Mouse (Mus musculus) adrenal gland, postnatal 4 days (tissue): ENCODE data around the gene Xirp1. TPM values are rescaled to one million over a fixed set of nuclear protein-coding genes. Genes with fewer than 3 reads are reported as not detected.
A peak's percentile ranks its signal among the peaks of the same experiment; 100 is the strongest.

Experiments
- DNase-seq, 2 experiments: peaks; one replicate each; pipeline ENCODE4 v3.0.0; 2021 to 2022; ENCODE audit warnings: low spot score in 2 of 2, mixed read lengths in 2 of 2
- total RNA-seq, 2 experiments: library from RNA; stranded (reverse); gene quantifications; 2 replicates each; pipeline ENCODE4 v1.2.3; 2021

Gene Xirp1
- total RNA-seq, 2 experiments from 2014 or later = 2.2 to 5.6 TPM

GRCm38 (mm10) chr9:119993092-119993844 lies 30.1 kb downstream of the Xirp1 start:
- no peak for DNase-seq

GRCm38 (mm10) chr9:119991310-119991709 lies 32.1 kb downstream of the Xirp1 start:
- no peak for DNase-seq

DNA sequence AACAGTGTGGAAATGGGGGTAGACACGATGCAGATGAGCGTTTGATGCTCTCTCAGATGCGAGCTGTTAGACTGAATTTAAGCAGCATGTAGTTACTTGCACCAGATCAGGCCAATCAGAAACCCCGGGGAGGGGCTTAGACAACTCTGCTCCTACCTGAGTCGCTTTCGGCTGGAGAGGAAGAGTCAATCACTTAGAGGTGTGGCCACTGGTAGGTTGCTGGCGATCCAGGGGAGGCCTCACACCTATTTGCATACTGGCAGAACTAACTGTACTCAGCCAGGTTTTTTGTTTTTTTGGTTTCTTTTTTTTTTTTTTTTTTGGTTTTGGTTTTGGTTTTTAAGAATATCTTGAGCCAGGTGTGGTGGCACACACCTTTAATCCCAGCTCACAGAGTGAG lies 35.1 kb downstream of the Xirp1 start:
- DNase-seq = no peak

GRCm38 (mm10) chr9:119985881-119986574 lies 37.4 kb downstream of the Xirp1 start:
- DNase-seq = no peak

DNA sequence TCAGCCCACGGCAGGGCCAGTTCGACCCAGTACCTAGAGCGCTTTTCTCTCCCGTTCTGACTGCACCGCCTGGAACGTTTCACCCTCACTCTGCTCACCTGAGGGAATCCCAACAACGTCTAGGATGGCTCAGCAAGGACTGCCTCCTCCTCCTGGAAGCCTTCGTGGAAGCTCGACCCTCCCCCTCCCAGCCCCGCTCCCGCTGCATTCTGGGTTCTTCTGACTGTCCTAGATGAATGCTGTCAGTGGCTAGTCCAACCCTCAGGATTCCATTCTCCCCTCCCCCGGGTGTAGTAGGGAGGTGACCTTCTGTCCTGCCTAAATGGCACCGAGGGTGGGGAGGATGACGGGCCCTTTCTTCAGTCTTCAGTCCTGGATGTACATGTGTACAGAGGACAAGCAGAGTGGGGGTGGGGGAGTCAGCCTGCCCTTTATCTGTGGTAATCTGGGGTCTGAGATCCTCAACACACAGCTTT lies 38.8 kb downstream of the Xirp1 start, which contains the start of gene Csrnp1:
Gene Csrnp1 (minus strand): TSS at position 123 of the 476 bp plus-strand sequence.
- DNase-seq = no peak

DNA sequence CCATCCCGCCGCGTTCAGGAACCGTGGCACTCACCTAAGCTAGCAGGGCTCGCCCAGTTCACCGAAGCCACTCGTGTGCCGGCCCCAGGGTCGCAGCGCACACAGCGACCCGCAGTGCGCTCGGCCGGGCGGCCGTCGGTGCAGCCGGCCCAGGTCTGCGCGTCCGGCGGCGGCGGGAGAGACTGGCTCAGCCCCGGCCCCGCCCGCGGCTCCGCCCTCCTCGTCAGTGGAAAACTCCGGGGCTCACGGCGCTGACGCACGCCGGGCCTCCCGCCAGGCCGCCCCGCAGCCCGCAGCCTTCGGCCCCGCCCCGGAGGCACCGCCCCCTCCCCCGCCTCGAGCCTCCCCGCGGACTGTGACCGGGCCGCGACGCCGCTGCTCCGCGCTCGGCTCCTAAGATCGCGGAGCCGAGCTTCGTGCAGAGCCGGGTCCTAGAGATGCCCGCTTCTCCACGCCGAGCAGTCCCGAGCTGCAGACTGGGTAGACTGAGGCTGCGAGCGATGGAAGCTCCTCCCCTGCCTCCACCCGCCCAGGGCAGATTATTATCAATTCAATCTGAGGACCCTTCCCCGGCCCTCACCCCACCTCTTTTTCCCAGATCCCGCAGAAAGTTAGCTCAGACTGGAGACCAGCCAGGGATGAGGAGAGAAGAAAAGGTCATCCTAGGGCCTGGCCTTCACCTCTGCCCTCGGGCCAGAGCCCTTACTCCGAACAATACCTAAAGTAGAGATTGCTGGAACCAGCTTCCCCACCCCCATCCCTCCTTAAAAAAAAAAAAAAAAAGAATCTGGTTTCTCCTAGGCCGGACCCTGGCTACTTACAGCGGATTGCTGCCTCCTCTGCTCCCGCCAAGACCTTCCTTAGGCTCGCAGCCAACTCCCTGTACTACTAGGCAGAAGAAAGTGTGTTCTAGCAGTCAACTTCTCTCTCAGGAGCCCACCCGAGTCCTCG lies 39.5 kb downstream of the Xirp1 start:
- DNase-seq = peak; percentile 79 to 80

- DNase-seq = peak in 1 of 2 experiments; percentile 44
Measured at GRCm38 (mm10) chr9:119982956-119983551, 40.3 kb downstream of the Xirp1 start.

- DNase-seq = no peak
Measured at GRCm38 (mm10) chr9:119982241-119982811, 41.1 kb downstream of the Xirp1 start.

DNA sequence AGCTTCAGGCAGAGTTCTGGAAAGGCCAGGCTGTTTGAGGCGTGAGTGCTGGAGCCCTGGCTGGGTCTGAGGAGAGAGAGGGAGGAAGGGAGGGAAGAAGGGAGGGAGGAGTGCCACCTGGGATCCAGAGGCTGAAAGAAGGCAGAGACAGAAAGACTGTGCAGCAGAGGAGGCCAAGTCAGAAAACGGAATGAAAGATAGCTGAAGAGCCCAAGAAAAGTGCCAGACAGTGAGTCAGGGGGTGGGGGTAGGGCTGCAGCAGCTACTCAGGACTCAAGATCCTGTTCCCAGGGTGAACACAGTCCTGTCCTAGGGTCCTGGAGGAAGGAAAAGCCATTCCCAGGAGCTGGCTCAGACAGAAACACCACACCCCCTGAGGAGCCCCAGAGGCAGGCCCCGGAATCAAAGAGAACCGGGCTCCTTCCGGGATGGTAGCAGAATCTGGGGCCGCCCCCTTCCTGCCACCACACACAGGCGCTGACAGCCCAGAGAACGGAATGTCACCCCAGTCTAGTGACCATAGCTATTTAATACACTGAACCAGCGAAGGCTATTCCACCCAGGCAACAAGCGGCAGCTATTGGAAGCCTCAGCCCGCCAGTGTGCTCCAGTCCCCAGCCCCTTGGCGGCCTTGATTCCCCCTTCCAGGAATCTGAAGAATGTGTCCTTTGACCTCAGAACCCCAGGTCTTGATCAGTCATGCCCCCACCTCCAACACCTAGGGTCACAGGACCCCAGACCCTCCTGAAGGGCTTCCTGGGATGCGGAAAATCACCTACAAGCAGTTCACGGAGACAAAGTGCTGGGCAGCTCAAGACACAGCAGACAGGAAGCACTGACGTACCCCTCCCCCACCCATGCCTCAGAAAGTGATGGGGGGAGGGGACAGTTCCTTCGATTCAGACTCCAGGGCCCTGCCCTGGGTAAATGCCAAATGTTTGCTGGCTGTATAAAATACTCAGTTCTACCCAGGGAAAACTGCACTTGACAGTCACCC lies 41.9 kb downstream of the Xirp1 start:
- peak in 1 of 2 experiments; percentile 56 for DNase-seq

DNA sequence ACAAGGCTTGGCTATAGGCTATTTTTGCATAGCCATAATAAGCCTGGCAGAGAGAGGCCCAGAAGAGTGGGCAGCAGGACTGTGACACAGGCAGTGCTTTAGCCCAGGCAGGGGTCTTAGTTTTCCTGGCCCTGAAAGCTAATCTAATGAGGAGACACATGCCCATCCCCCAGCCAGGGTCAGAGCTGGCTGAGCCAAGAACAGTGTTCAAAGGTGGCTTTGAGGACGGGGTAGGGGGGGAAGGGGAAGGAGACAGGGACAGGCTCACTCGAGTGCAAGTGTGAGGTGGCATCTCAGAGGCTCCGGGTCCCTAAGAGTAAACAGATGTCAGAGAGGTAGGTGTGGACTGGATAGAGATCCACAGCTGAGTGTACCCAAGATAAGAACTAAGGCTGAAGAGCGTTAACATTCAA lies 42.6 kb downstream of the Xirp1 start:
- DNase-seq = no peak

DNA sequence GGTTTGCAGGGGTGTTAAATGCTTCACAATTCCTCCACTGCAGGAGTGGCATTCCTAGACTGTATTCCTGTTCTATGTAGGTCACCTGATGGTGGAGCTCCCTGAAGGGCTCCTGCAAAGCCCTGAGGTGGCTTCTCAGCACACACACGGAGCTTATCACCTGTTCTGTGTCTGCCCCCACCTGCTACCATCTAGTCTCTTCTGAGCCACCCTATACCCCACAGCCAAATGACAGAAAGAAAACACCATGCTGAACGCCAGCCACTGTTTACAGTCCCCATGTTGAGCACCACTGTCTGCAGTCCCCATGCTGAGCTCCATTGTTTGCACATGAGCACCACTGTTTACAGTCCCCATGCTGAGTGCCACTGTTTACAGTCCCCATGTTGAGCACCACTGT lies 43.6 kb downstream of the Xirp1 start:
- no peak for DNase-seq

GRCm38 (mm10) chr9:119978811-119979441 lies 44.5 kb downstream of the Xirp1 start:
- no peak for DNase-seq

- DNase-seq = no peak
Measured at GRCm38 (mm10) chr9:119978151-119978810, 45.1 kb downstream of the Xirp1 start.

DNA sequence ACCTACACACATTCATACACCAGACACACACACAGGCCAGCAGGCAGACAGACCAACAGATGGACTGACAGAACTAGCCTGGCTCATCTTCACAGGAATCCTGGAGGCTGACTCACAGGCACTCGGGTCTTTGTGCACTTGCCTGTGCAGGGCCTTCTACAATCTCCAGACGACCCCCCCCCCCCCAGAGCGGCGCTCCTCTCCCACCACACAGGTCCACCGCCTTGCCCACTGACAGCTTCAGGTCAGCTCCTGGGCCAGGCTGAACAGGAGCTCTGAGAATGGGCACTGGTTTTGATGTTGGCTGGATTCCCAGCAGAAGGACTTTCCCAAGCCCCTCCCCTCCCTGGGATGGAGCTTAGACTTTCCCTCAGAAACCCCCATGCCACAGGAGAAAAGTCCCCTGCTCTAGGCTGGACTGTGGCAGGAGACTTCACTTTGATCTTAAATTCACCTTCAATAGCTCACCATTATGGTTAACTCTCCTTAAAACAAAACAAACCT lies 45.8 kb downstream of the Xirp1 start:
- DNase-seq = no peak

DNA sequence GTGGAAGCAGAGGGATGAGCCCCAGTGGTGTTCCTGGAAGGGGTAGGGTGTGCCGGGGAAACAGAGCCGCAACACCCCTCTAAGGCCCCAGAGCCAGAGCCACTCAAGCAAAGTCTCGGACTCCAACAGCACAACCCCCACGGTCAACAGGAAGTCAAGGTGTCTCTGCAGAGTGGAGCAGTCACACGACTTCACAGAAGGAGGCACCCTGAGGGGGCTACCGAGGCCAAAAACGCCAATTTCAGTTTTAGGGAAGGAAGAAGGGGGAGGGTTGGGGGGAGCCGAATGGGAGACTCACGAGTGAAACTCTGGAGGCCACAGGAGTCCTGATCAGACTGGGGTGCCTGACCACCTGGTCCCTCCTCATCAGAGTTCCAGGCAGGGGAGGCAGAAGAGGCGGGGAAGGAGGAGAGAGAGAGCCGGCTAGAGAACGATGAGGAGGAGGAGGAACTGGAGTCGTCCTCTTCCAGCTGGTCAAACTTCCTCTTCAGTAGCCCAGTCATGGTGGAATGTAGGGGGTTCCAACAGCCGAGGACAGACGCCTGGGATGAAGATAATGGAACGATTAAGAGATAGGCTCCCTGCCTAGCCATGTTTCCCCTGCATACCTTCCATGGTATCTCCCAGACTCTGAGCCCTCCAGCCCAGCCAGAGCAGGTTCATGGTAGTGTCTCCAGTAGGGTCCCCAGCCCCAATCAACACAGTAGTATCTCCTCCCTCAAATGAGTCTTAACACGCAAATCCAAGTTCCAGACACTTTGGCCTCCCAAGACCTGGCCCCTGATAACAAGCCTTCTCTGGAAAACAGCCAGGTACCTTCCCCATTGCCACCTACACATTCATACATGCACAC lies 46.5 kb downstream of the Xirp1 start:
- no peak for DNase-seq

DNA sequence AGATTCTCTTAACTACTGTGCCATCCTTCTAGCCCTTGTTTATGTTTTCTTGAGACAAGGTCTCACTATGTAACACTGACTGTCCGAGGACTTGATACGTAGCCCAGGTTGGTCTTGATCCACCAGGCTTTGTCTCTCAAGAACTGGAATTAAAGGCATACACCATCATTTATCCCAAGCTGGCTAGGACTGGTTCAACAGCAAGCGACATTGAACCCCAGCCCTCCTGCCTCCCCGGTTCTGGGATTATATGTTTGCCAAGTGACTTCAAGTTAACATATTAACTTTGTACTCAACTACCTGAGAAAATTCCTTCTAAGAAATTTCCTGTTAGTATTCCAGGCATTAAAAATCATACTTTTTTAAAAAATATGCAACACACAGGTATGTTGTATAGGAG lies 48.1 kb downstream of the Xirp1 start:
- no peak for DNase-seq

GRCm38 (mm10) chr9:119974609-119975008 lies 48.8 kb downstream of the Xirp1 start:
- DNase-seq = no peak
